9 mouse cellular contexts compared by ENCODE assay signal in genomic region chr12:84774376-84774775, GRCm38 (mm10). TPM values are rescaled to one million over a fixed set of nuclear protein-coding genes. Genes with fewer than 3 reads are reported as not detected.
DNase-seq lines count a peak whose midpoint lies in the region; ATAC-seq and TF ChIP-seq lines count a peak whose summit lies in the region.
"Had no signal": no experiment of that assay in that cellular context is flagged by ENCODE, and none has a peak within 500 bp of the region (broad histone marks: within the 10 kb centered on the region; RNA-seq: fewer than 3 reads in every experiment).

No protein-coding gene starts in this region.

- H3K27ac ChIP-seq in forebrain, embryonic 10.5 days = no peak overlapping the region
- no peak overlapping the region for H3K27ac ChIP-seq in forebrain, postnatal 0 days (ENCODE audit: low read depth, low read length)
- no peak overlapping the region for H3K27ac ChIP-seq in stomach, embryonic 14.5 days (ENCODE audit: low read length)
- H3K27ac ChIP-seq in stomach, postnatal 0 days (replicated peaks) = no peak overlapping the region
- H3K27ac ChIP-seq in liver, embryonic 12.5 days = peak overlapping the region; percentile 95

- peaks cover 36% of the 10 kb centered on the region for H3K36me3 ChIP-seq in forebrain, embryonic 10.5 days (replicated peaks)
- H3K36me3 ChIP-seq in forebrain, postnatal 0 days (ENCODE audit: insufficient read depth) = no peaks in the 10 kb centered on the region
- H3K36me3 ChIP-seq in stomach, embryonic 14.5 days (ENCODE audit: control insufficient read depth, insufficient read depth, low read length) = no peaks in the 10 kb centered on the region
- H3K36me3 ChIP-seq in stomach, postnatal 0 days (ENCODE audit: control insufficient read depth, insufficient read depth, low read length) = no peaks in the 10 kb centered on the region
- H3K36me3 ChIP-seq in liver, embryonic 12.5 days = peaks cover 26% of the 10 kb centered on the region

- peaks cover 34% of the 10 kb centered on the region for H3K4me1 ChIP-seq in forebrain, embryonic 10.5 days
- peaks cover 14% of the 10 kb centered on the region for H3K4me1 ChIP-seq in forebrain, postnatal 0 days (ENCODE audit: insufficient read depth)
- H3K4me1 ChIP-seq in stomach, embryonic 14.5 days (ENCODE audit: control insufficient read depth, insufficient read depth, low read length) = peaks cover 15% of the 10 kb centered on the region; the same call in 1 of the 2 replicates
- no peaks in the 10 kb centered on the region for H3K4me1 ChIP-seq in stomach, postnatal 0 days (replicated peaks; ENCODE audit: control insufficient read depth, insufficient read depth)
- H3K4me1 ChIP-seq in liver, embryonic 12.5 days = peaks cover 47% of the 10 kb centered on the region

- no peak for TF ChIP-seq CTCF in forebrain, postnatal 0 days (IDR thresholded peaks at IDR 0.05; ENCODE audit: low read depth)
- no peak for TF ChIP-seq CTCF in stomach, postnatal 0 days (IDR thresholded peaks at IDR 0.05; ENCODE audit: low read depth)

- H3K9me3 ChIP-seq in forebrain, embryonic 10.5 days = no peaks in the 10 kb centered on the region
- no peaks in the 10 kb centered on the region for H3K9me3 ChIP-seq in forebrain, postnatal 0 days (ENCODE audit: low read length)
- no peaks in the 10 kb centered on the region for H3K9me3 ChIP-seq in stomach, embryonic 14.5 days (ENCODE audit: control insufficient read depth, low read depth, low read length)
- H3K9me3 ChIP-seq in stomach, postnatal 0 days (ENCODE audit: control insufficient read depth, low read length) = no peaks in the 10 kb centered on the region
- no peaks in the 10 kb centered on the region for H3K9me3 ChIP-seq in liver, embryonic 12.5 days (replicated peaks)

- no peak for TF ChIP-seq EP300 in stomach, postnatal 0 days (optimal IDR thresholded peaks at IDR 0.05)

- peak overlapping the region; percentile 68 for H3K4me3 ChIP-seq in forebrain, embryonic 10.5 days
- no peak overlapping the region for H3K4me3 ChIP-seq in forebrain, postnatal 0 days (ENCODE audit: low read depth, low read length)
- H3K4me3 ChIP-seq in stomach, embryonic 14.5 days (ENCODE audit: low read depth, low read length) = 0 out of 2 replicates have a peak overlapping the region, but pooled peaks have one; percentile 72
- H3K4me3 ChIP-seq in stomach, postnatal 0 days (ENCODE audit: low read depth, low read length) = no peak overlapping the region
- peak overlapping the region; percentile 77 for H3K4me3 ChIP-seq in liver, embryonic 12.5 days

- ATAC-seq in forebrain, postnatal 0 days = no peak
- ATAC-seq in stomach, embryonic 14.5 days (ENCODE audit: insufficient number of reproducible peaks, insufficient read depth, low FRiP score, low read depth) = no peak
- no peak for ATAC-seq in stomach, postnatal 0 days (ENCODE audit: low FRiP score, low TSS enrichment)
- peak; percentile 11; the same call in 1 of the 2 replicates for ATAC-seq in liver, embryonic 12.5 days
- ATAC-seq: CD4-positive, CD25-positive, alpha-beta regulatory T cell, adult 4 months had no signal

- WGBS in forebrain, embryonic 10.5 days = 95% methylated on average over 6 of the region's 6 CpGs
- WGBS in forebrain, postnatal 0 days = 85% methylated on average over 6 of the region's 6 CpGs
- WGBS in stomach, embryonic 14.5 days = 75% methylated on average over 6 of the region's 6 CpGs
- 63% methylated on average over 6 of the region's 6 CpGs for WGBS in stomach, postnatal 0 days
- WGBS in liver, embryonic 12.5 days (ENCODE audit: insufficient replicate concordance) = 63% methylated on average over 6 of the region's 6 CpGs

- DNase-seq in forebrain, embryonic 10.5 days (ENCODE audit: extremely low spot score, low spot score) = no peak
- no peak for DNase-seq in forebrain, postnatal 0 days
- no peak for DNase-seq in stomach, postnatal 0 days (ENCODE audit: low spot score)
- no peak for DNase-seq in frontal cortex, postnatal 25 days (ENCODE audit: low spot score in 2 of 2)
- no peak for DNase-seq in natural killer cell, adult 2 months (ENCODE audit: low spot score in 2 of 2)
- no peak for DNase-seq in layer of hippocampus, postnatal 10 days (ENCODE audit: low spot score in 2 of 2)

- H3K27me3 ChIP-seq in forebrain, embryonic 10.5 days (ENCODE audit: poor library complexity, severe bottlenecking) = no peaks in the 10 kb centered on the region
- no peaks in the 10 kb centered on the region for H3K27me3 ChIP-seq in forebrain, postnatal 0 days (ENCODE audit: insufficient read depth, low read length)
- no peaks in the 10 kb centered on the region for H3K27me3 ChIP-seq in stomach, embryonic 14.5 days (ENCODE audit: control insufficient read depth, insufficient read depth, low read length)
- H3K27me3 ChIP-seq in stomach, postnatal 0 days (ENCODE audit: control insufficient read depth, insufficient read depth, low read length) = no peaks in the 10 kb centered on the region
- no peaks in the 10 kb centered on the region for H3K27me3 ChIP-seq in liver, embryonic 12.5 days (replicated peaks)

- no peak overlapping the region; the same call in 1 of the 2 replicates for H3K4me2 ChIP-seq in forebrain, postnatal 0 days (ENCODE audit: low read depth)
- H3K4me2 ChIP-seq in stomach, embryonic 14.5 days (replicated peaks; ENCODE audit: low read depth, low read length) = peak overlapping the region; percentile 80
- H3K4me2 ChIP-seq in stomach, postnatal 0 days (replicated peaks; ENCODE audit: low read depth) = no peak overlapping the region
- peak overlapping the region; percentile 74 for H3K4me2 ChIP-seq in liver, embryonic 12.5 days

- no peak overlapping the region for H3K9ac ChIP-seq in forebrain, postnatal 0 days
- H3K9ac ChIP-seq in stomach, embryonic 14.5 days (replicated peaks; ENCODE audit: low read depth, low read length) = no peak overlapping the region
- H3K9ac ChIP-seq in stomach, postnatal 0 days (ENCODE audit: low read length) = no peak overlapping the region
- peak overlapping the region; percentile 77 for H3K9ac ChIP-seq in liver, embryonic 12.5 days

RNA-seq across cellular contexts. Expression of gene Isca2, which starts 1.3 kb away (rescaled TPM):
- 151 and 152 TPM in 2 replicates for polyA plus RNA-seq in forebrain, embryonic 10.5 days (2016; fragmentation: Nextera tagmentation; extraction: Ambion mirVana)
- total RNA-seq in forebrain, postnatal 0 days (2014; rRNA removed) = 58.8 and 68.1 TPM in 2 replicates
- polyA plus RNA-seq in forebrain, postnatal 0 days (2015; fragmentation: Nextera tagmentation; extraction: Ambion mirVana) = 112 and 114 TPM in 2 replicates
- polyA plus RNA-seq in stomach, embryonic 14.5 days (2014; fragmentation: Nextera tagmentation; extraction: Ambion mirVana) = 122 and 137 TPM in 2 replicates
- 73.0 and 75.2 TPM in 2 replicates for polyA plus RNA-seq in stomach, postnatal 0 days (2015; fragmentation: Nextera tagmentation; extraction: Ambion mirVana)
- 116 and 123 TPM in 2 replicates for polyA plus RNA-seq in liver, embryonic 12.5 days (2016; fragmentation: Nextera tagmentation; extraction: Ambion mirVana)
- total RNA-seq in layer of hippocampus, postnatal 10 days (2021) = 10 to 100 TPM; 53.6 to 62.5 TPM

RNA-seq across cellular contexts. Expression of gene Npc2, which starts 1.4 kb away (rescaled TPM):
- polyA plus RNA-seq in forebrain, embryonic 10.5 days (2016; fragmentation: Nextera tagmentation; extraction: Ambion mirVana) = 62.7 and 66.0 TPM in 2 replicates
- 42.5 and 49.8 TPM in 2 replicates for total RNA-seq in forebrain, postnatal 0 days (2014; rRNA removed)
- polyA plus RNA-seq in forebrain, postnatal 0 days (2015; fragmentation: Nextera tagmentation; extraction: Ambion mirVana) = 56.1 and 64.2 TPM in 2 replicates
- polyA plus RNA-seq in stomach, embryonic 14.5 days (2014; fragmentation: Nextera tagmentation; extraction: Ambion mirVana) = 66.2 and 66.6 TPM in 2 replicates
- polyA plus RNA-seq in stomach, postnatal 0 days (2015; fragmentation: Nextera tagmentation; extraction: Ambion mirVana) = 49.0 and 49.4 TPM in 2 replicates
- 23.6 and 24.0 TPM in 2 replicates for polyA plus RNA-seq in liver, embryonic 12.5 days (2016; fragmentation: Nextera tagmentation; extraction: Ambion mirVana)
- total RNA-seq in layer of hippocampus, postnatal 10 days (2021) = 10 to 100 TPM; 36.7 to 38.0 TPM

Comparison
In these comparisons a context has a peak if more than half of its experiments do, and no peak if none do; other contexts are left out.
1. H3K4me3 ChIP-seq: peak in forebrain, embryonic 10.5 days (single experiment), stomach, embryonic 14.5 days (single experiment) and liver, embryonic 12.5 days (single experiment); none in forebrain, postnatal 0 days (single experiment) and stomach, postnatal 0 days (single experiment).
2. H3K4me2 ChIP-seq: peak in stomach, embryonic 14.5 days (single experiment) and liver, embryonic 12.5 days (single experiment); none in forebrain, postnatal 0 days (single experiment) and stomach, postnatal 0 days (single experiment).